Mouse (Mus musculus) CH12.LX (cell line): ENCODE results near the gene Tm4sf1. TPM values are rescaled to one million over a fixed set of nuclear protein-coding genes. Genes with fewer than 3 reads are reported as not detected.

Source experiments
- polyA plus RNA-seq: library from polyadenylated mRNA; unstranded; fragments of >175 nt; gene quantifications from 2 replicates; pipeline ENCODE4 v1.2.1, GENCODE M21; 2012; ENCODE audit warnings: low read depth; ENCODE audit not compliant: insufficient read length
- total RNA-seq, 2 experiments: library from RNA; depleted of rRNA; stranded (reverse); fragments of 300-350 nt in 1 of 2; fragments of >200 nt in 1 of 2; gene quantifications; 2 replicates each; pipeline ENCODE4 v1.2.3; 2012 to 2014

The Tm4sf1 gene
- total and polyA plus RNA-seq, 3 experiments, result not detected

Other genes starting within 250 kb of the Tm4sf1 start
- not detected in 2 replicates for gene Tm4sf4, start 123.3 kb upstream of the Tm4sf1 start, total RNA-seq (2012; rRNA removed)
- gene Tm4sf4, start 123.3 kb upstream of the Tm4sf1 start, total RNA-seq (2014; rRNA removed), result not detected in 2 replicates
- gene Tm4sf4, start 123.3 kb upstream of the Tm4sf1 start, polyA plus RNA-seq, result not detected in 2 replicates